Mouse (Mus musculus): ENCODE measurements at regions not wholly inside any gene's neighbourhood (a gene's known extent, or its start where the extent isn't known, plus 50 kb on each side); places are given as distances from the start of the nearest gene placed in this dataset.

GRCm38 (mm10) chr13:4662336-4663101 lies 53.5 kb upstream of the Akr1e1 start:
- peak; percentile 75 for DNase-seq (ENCODE audit: inconsistent ontology term)
